ENCODE assay signal across 9 mouse cellular contexts in genomic region chr8:106619549-106620245, GRCm38 (mm10). TPM values are rescaled to one million over a fixed set of nuclear protein-coding genes. Genes with fewer than 3 reads are reported as not detected.
DNase-seq lines count a peak whose midpoint lies in the region; ATAC-seq lines count a peak whose summit lies in the region.
"Had no signal": no experiment of that assay in that cellular context is flagged by ENCODE, and none has a peak within 500 bp of the region (broad histone marks: within the 10 kb centered on the region; RNA-seq: fewer than 3 reads in every experiment).

No protein-coding gene starts in this region.

- no peak overlapping the region for H3K4me2 ChIP-seq in hindbrain, embryonic 16.5 days (ENCODE audit: low read length)
- no peak overlapping the region for H3K4me2 ChIP-seq in hindbrain, embryonic 12.5 days (replicated peaks)
- H3K4me2 ChIP-seq in heart, embryonic 12.5 days = peak overlapping the region; percentile 27; the same call in 1 of the 2 replicates
- no peak overlapping the region for H3K4me2 ChIP-seq in neural tube, embryonic 11.5 days (ENCODE audit: low read depth)
- no peak overlapping the region for H3K4me2 ChIP-seq in forebrain, embryonic 14.5 days (ENCODE audit: low read length)
- H3K4me2 ChIP-seq: midbrain, embryonic 12.5 days had no signal

- no peaks in the 10 kb centered on the region for H3K36me3 ChIP-seq in hindbrain, embryonic 16.5 days (ENCODE audit: control insufficient read depth, insufficient read depth, low read length)
- no peaks in the 10 kb centered on the region for H3K36me3 ChIP-seq in hindbrain, embryonic 12.5 days
- no peaks in the 10 kb centered on the region for H3K36me3 ChIP-seq in heart, embryonic 12.5 days
- no peaks in the 10 kb centered on the region for H3K36me3 ChIP-seq in neural tube, embryonic 11.5 days (ENCODE audit: control insufficient read depth, insufficient read depth, low read length)
- no peaks in the 10 kb centered on the region for H3K36me3 ChIP-seq in forebrain, embryonic 14.5 days (ENCODE audit: control insufficient read depth, insufficient read depth, low read length)
- H3K36me3 ChIP-seq: midbrain, embryonic 12.5 days had no signal

- H3K27ac ChIP-seq in hindbrain, embryonic 16.5 days (ENCODE audit: low read depth, low read length) = no peak overlapping the region
- no peak overlapping the region for H3K27ac ChIP-seq in hindbrain, embryonic 12.5 days
- H3K27ac ChIP-seq in heart, embryonic 12.5 days (ENCODE audit: poor library complexity, severe bottlenecking) = no peak overlapping the region
- H3K27ac ChIP-seq in neural tube, embryonic 11.5 days (ENCODE audit: low read depth, low read length) = no peak overlapping the region
- H3K27ac ChIP-seq in forebrain, embryonic 14.5 days (ENCODE audit: low read depth, low read length) = no peak overlapping the region
- H3K27ac ChIP-seq: midbrain, embryonic 12.5 days had no signal

- H3K4me3 ChIP-seq in hindbrain, embryonic 16.5 days (ENCODE audit: low read length) = no peak overlapping the region
- no peak overlapping the region for H3K4me3 ChIP-seq in hindbrain, embryonic 12.5 days
- no peak overlapping the region for H3K4me3 ChIP-seq in heart, embryonic 12.5 days
- no peak overlapping the region for H3K4me3 ChIP-seq in neural tube, embryonic 11.5 days (ENCODE audit: low read depth, low read length)
- H3K4me3 ChIP-seq in forebrain, embryonic 14.5 days (ENCODE audit: low read depth, low read length) = no peak overlapping the region
- H3K4me3 ChIP-seq: midbrain, embryonic 12.5 days had no signal

- no peak overlapping the region for H3K9ac ChIP-seq in hindbrain, embryonic 16.5 days (ENCODE audit: low read depth, low read length)
- H3K9ac ChIP-seq in hindbrain, embryonic 12.5 days = no peak overlapping the region
- no peak overlapping the region for H3K9ac ChIP-seq in heart, embryonic 12.5 days
- no peak overlapping the region for H3K9ac ChIP-seq in neural tube, embryonic 11.5 days (ENCODE audit: low read length)
- H3K9ac ChIP-seq in forebrain, embryonic 14.5 days (ENCODE audit: low read length) = no peak overlapping the region
- H3K9ac ChIP-seq: midbrain, embryonic 12.5 days had no signal

- peak; percentile 48 for ATAC-seq in hindbrain, embryonic 16.5 days
- no peak for ATAC-seq in hindbrain, embryonic 12.5 days (ENCODE audit: low FRiP score)
- ATAC-seq in heart, embryonic 12.5 days (ENCODE audit: insufficient number of reproducible peaks, low FRiP score) = peak; percentile 64; the same call in 1 of the 2 replicates
- no peak for ATAC-seq in neural tube, embryonic 11.5 days (ENCODE audit: insufficient read depth, low FRiP score, low TSS enrichment)
- no peak; the same call in 1 of the 2 replicates for ATAC-seq in forebrain, embryonic 14.5 days

- no peaks in the 10 kb centered on the region; the same call in 1 of the 2 replicates for H3K4me1 ChIP-seq in hindbrain, embryonic 16.5 days (ENCODE audit: control insufficient read depth, insufficient read depth, low read depth, low read length)
- H3K4me1 ChIP-seq in hindbrain, embryonic 12.5 days = peaks cover 7% of the 10 kb centered on the region
- peaks cover 10% of the 10 kb centered on the region for H3K4me1 ChIP-seq in heart, embryonic 12.5 days (replicated peaks)
- no peaks in the 10 kb centered on the region for H3K4me1 ChIP-seq in neural tube, embryonic 11.5 days (ENCODE audit: control insufficient read depth, insufficient read depth, low read length)
- H3K4me1 ChIP-seq in forebrain, embryonic 14.5 days (ENCODE audit: control insufficient read depth, insufficient read depth, low read length) = no peaks in the 10 kb centered on the region

- H3K27me3 ChIP-seq in hindbrain, embryonic 16.5 days (replicated peaks; ENCODE audit: control insufficient read depth, insufficient read depth, low read length) = no peaks in the 10 kb centered on the region
- H3K27me3 ChIP-seq in hindbrain, embryonic 12.5 days = no peaks in the 10 kb centered on the region
- no peaks in the 10 kb centered on the region for H3K27me3 ChIP-seq in heart, embryonic 12.5 days (replicated peaks)
- H3K27me3 ChIP-seq in neural tube, embryonic 11.5 days (ENCODE audit: control insufficient read depth, insufficient read depth, low read length) = no peaks in the 10 kb centered on the region
- H3K27me3 ChIP-seq in forebrain, embryonic 14.5 days (replicated peaks; ENCODE audit: control insufficient read depth, insufficient read depth, low read length) = no peaks in the 10 kb centered on the region

- WGBS in hindbrain, embryonic 16.5 days = 53% methylated on average over 9 of the region's 9 CpGs
- 48% methylated on average over 9 of the region's 9 CpGs for WGBS in hindbrain, embryonic 12.5 days
- 39% methylated on average over 9 of the region's 9 CpGs for WGBS in heart, embryonic 12.5 days
- 55% methylated on average over 9 of the region's 9 CpGs for WGBS in neural tube, embryonic 11.5 days
- 61% methylated on average over 9 of the region's 9 CpGs for WGBS in forebrain, embryonic 14.5 days

- peak; percentile 32 for DNase-seq in brain, adult 2 months (ENCODE audit: low read depth, low spot score)
- peak; percentile 72 to 86 for DNase-seq in kidney, postnatal 4 days
- DNase-seq in neural tube, embryonic 11.5 days (ENCODE audit: low spot score) = peak; percentile 54
- no peak for DNase-seq in left cerebral cortex, adult 11 months (ENCODE audit: low spot score)
- no peak for DNase-seq in forebrain, embryonic 14.5 days (ENCODE audit: low spot score)

- no peaks in the 10 kb centered on the region for H3K9me3 ChIP-seq in hindbrain, embryonic 16.5 days (ENCODE audit: control insufficient read depth, low read length)
- no peaks in the 10 kb centered on the region for H3K9me3 ChIP-seq in hindbrain, embryonic 12.5 days (replicated peaks)
- H3K9me3 ChIP-seq in heart, embryonic 12.5 days (replicated peaks) = no peaks in the 10 kb centered on the region; the same call in 1 of the 2 replicates
- no peaks in the 10 kb centered on the region for H3K9me3 ChIP-seq in neural tube, embryonic 11.5 days (ENCODE audit: control insufficient read depth, low read length)
- no peaks in the 10 kb centered on the region for H3K9me3 ChIP-seq in forebrain, embryonic 14.5 days (replicated peaks; ENCODE audit: control insufficient read depth, low read length)
- H3K9me3 ChIP-seq: midbrain, embryonic 12.5 days had no signal

RNA-seq across cellular contexts. Expression of gene Cdh1, which starts 16.5 kb away (rescaled TPM):
- 4.6 and 6.5 TPM in 2 replicates for polyA plus RNA-seq in hindbrain, embryonic 16.5 days (2015; fragmentation: Nextera tagmentation; extraction: Ambion mirVana)
- polyA plus RNA-seq in hindbrain, embryonic 12.5 days (2016; fragmentation: Nextera tagmentation; extraction: Ambion mirVana) = 6.9 and 9.2 TPM in 2 replicates
- polyA plus RNA-seq in heart, embryonic 12.5 days (2016; fragmentation: Nextera tagmentation; extraction: Ambion mirVana) = 0.87 and 1.4 TPM in 2 replicates
- polyA plus RNA-seq in neural tube, embryonic 11.5 days (2014; fragmentation: Nextera tagmentation; extraction: Ambion mirVana) = 5.6 and 5.7 TPM in 2 replicates
- polyA plus RNA-seq in forebrain, embryonic 14.5 days (2014; fragmentation: Nextera tagmentation; extraction: Ambion mirVana) = 1.9 and 3.2 TPM in 2 replicates

RNA-seq across cellular contexts. Expression of gene Gm10073, which starts 46.4 kb away (rescaled TPM):
- 7.4 and 12.5 TPM in 2 replicates for polyA plus RNA-seq in hindbrain, embryonic 16.5 days (2015; fragmentation: Nextera tagmentation; extraction: Ambion mirVana)
- polyA plus RNA-seq in hindbrain, embryonic 12.5 days (2016; fragmentation: Nextera tagmentation; extraction: Ambion mirVana) = 3.2 and 3.8 TPM in 2 replicates
- 2.8 and 4.1 TPM in 2 replicates for polyA plus RNA-seq in heart, embryonic 12.5 days (2016; fragmentation: Nextera tagmentation; extraction: Ambion mirVana)
- polyA plus RNA-seq in neural tube, embryonic 11.5 days (2014; fragmentation: Nextera tagmentation; extraction: Ambion mirVana) = 4.8 and 7.6 TPM in 2 replicates
- polyA plus RNA-seq in forebrain, embryonic 14.5 days (2014; fragmentation: Nextera tagmentation; extraction: Ambion mirVana) = 5.8 and 7.7 TPM in 2 replicates

Comparison
In these comparisons a context has a peak if more than half of its experiments do, and no peak if none do; other contexts are left out.
1. ATAC-seq: peak in hindbrain, embryonic 16.5 days (single experiment) and heart, embryonic 12.5 days (single experiment); none in hindbrain, embryonic 12.5 days (single experiment), neural tube, embryonic 11.5 days (single experiment) and forebrain, embryonic 14.5 days (single experiment).
2. DNase-seq: peak in brain, adult 2 months (single experiment), kidney, postnatal 4 days (2 of 2) and neural tube, embryonic 11.5 days (single experiment); none in left cerebral cortex, adult 11 months (single experiment) and forebrain, embryonic 14.5 days (single experiment).